Mouse (Mus musculus) lung, postnatal 10 days (tissue): ENCODE measurements around the gene Cyb561d1.
"Not testable (repeated sequence)": the region's sequence is repeated elsewhere in the genome, so short reads cannot be mapped to it uniquely, and the experiment has no call there.

ENCODE experiments used
- DNase-seq: peaks from one replicate; pipeline ENCODE4 v3.0.0; 2021

Cyb561d1 gene

DNA sequence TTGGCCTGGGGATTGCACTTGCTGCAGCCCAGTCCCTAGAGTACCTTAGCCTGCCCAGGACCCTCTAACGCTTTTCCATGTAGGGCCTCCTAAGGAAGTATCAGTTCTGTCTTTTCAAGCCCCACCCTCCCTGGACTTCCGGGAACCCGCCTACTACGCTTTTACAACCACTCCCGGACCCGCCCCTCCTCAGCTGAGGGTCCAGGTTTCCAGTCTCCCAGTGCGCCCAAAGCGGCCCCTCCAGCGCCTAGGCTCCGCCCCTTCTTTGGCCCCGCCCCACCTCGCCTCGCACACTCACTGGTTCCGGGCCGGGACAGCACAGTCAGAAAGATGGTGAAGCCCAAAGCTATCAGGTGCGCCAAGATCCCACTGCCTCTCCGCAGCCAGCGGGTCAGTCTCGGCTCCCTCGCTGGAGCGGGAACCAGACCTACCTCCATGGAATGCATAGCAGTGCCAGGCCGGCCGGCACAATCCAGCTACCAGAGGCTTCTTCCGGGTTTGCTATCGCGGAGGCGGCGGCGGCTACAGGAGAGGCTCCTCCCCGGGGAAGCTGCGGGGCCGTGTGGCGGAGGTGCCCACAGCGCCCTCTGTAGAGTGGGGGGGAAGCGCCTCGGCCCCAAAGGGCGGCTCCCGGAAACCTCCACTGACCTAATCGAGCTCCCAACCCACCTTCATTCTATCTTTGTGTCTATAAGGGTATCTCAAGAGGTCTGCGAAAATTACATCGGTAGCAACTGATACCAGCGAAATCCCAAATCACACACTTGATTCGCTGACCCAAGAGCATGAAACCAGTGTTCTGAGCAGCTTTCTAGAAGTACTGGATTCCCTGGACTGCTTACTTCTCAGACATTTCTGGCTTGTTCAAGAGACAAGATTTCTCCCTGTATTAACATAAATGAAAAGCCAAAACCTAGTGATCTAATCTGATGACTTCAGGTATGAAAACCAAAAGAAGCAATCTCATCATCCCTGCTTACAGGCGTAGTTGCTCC lies at the start of gene Cyb561d1:
TSS of gene Cyb561d1 (minus strand) at position 884 of the 995 bp plus-strand sequence.
- peak; percentile 99 for DNase-seq

GRCm38 (mm10) chr3:108246857-108247256 lies 45.8 kb upstream of the Cyb561d1 start:
- no peak for DNase-seq

- no peak for DNase-seq
These were observed 40.3 kb upstream of the Cyb561d1 start for GRCm38 (mm10) chr3:108241243-108241839.

- DNase-seq: not testable (repeated sequence)
These were observed 36.6 kb upstream of the Cyb561d1 start for GRCm38 (mm10) chr3:108237474-108238102.

DNA sequence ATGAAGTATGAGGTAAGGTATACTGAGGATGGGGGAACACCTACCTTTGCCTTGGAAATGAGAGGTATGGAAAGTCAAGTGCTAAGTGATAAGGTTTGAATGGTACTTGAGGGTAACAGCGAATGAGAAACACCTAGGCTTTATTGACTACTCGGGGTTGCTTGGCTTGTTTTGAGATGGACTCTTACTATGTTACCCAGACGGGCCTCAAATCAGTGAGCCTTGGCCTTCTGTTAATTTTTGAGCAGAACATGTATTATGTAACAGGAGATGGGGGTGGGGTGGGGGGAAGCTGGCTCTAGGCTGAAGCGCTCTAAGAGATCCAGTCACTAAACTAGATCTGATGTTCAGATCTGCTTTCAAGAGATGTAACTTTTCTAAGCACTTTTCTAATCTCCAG lies 30.6 kb upstream of the Cyb561d1 start:
- no peak for DNase-seq

GRCm38 (mm10) chr3:108227521-108227920 lies 26.5 kb upstream of the Cyb561d1 start:
- no peak for DNase-seq

DNA sequence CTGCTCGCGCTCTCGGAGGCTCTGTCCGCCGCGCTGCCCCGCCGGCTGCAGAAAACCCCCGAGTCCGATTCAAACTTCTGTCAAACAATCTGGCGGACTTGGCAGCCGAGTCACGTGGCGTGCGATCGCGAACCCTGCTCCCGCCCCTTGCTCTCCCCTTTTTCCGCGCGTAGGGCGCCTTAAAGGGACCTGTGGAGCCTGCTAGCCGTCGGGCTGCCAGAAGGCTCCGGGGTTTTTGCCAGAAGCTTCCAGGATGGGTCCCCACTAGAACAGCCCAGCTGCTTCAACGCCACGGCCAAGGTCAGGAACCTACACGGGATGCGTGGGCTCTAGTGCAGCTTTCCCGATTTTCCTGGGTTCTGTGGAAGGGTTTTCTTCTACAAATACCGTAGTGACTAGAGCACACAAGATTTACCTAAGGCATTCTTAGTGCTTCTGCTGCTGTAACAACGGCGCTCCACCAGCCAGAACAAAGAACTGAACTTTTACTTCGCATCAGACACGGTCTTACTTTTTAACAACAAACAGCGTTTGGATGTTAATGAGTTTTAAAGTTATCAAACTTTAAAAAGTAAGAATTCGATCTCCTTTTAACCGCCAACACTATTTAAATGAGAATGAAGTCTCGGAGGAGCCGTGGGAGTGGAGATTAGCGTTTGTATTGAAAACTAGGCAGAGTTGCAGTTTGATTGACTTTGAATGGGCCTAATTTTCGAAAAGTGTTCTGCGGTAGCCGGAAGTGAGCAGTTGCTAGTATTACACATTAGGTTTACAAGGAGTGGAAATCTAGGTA lies 25.7 kb upstream of the Cyb561d1 start, which contains the start of gene Sypl2:
TSS of gene Sypl2 (minus strand) at position 91 of the 793 bp plus-strand sequence.
- DNase-seq: peak; percentile 58

DNA sequence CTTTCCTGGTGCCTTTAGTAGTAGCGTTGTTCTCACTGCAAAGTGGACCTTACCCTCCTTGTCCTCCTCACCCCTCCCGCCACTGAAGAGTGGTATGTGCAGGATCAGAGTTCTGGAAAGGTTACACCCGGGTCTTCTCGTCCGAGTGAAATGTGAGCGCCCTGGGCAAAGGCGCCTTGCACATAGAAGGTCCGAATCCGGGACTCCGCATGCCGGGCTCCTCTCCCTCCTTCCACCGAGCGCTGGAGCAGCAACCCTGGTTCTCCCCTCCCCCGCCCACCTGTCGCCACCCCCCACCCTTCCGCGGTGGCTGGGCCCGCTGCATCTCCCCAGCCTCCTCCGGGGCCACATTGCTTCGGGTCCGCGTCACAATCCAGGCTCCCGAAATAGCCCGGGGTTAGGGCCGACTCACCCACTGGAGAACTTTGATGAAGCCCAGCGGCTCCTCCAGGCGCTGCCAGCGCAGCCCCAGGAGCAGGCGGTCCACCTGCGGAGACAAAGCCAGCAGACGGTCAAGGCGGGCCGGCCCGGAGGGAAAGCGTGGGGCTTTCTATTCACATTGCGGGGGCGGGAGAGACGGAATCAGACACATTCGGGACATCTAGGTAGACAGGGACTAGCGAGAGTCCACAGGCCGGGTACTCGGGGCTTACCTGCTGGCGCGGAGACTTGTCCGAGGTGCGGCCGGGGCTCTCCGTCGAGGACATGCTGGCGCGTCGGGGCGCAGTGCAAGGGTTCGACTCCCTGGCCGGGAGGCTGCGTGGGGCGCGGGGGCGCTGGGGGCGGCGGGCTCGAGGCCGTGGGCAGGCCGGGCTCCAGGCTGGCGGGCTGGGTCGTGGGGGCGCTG lies 24.9 kb upstream of the Cyb561d1 start:
- DNase-seq: no peak

GRCm38 (mm10) chr3:108220661-108221060 lies 19.6 kb upstream of the Cyb561d1 start:
- no peak for DNase-seq

GRCm38 (mm10) chr3:108214734-108215133 lies 13.7 kb upstream of the Cyb561d1 start:
- peak; percentile 38 for DNase-seq

- DNase-seq: no peak
These were observed 11.4 kb upstream of the Cyb561d1 start for GRCm38 (mm10) chr3:108212406-108212805.

DNA sequence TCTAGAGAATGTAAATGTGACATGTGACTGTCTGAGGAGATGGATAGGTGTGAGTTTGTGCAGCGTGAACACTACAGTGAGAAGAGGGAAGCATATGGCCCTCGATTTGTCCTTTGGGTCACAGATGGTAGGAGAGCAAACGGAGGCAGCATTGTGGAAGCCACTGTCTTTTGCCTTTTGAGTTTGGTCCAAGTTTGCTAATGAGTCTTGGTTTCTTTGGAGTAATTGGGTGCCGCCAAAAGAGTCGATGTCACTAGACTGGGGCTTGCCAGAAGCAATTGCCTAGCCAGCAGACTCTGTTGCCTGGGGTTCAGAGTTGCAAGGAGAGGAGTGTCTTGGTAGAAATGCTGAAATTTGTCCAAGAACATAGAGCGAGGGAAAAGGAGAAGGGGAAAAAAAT lies 10.8 kb upstream of the Cyb561d1 start:
- DNase-seq: no peak

DNA sequence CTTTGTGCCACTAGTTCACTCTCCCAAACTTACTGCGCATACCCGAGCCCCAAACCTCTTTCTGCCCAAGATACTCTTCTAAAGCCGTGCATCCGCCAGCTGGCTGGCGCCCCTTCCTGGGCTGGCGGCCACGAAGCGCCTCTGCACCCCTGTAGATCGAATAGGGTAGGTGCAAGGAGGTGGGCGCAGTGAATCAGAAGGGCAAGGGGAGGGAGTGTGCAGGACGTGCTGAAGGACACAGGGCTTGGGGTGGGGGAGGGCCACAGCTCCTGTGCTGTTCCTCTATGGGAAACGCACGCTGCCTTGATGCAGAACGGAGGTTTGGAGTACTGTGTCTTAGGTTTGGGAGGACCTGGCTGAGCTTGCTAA lies 9.7 kb upstream of the Cyb561d1 start, which contains the start of gene Atxn7l2:
TSS of gene Atxn7l2 (minus strand) at position 164 of the 369 bp plus-strand sequence.
- DNase-seq: no peak

DNA sequence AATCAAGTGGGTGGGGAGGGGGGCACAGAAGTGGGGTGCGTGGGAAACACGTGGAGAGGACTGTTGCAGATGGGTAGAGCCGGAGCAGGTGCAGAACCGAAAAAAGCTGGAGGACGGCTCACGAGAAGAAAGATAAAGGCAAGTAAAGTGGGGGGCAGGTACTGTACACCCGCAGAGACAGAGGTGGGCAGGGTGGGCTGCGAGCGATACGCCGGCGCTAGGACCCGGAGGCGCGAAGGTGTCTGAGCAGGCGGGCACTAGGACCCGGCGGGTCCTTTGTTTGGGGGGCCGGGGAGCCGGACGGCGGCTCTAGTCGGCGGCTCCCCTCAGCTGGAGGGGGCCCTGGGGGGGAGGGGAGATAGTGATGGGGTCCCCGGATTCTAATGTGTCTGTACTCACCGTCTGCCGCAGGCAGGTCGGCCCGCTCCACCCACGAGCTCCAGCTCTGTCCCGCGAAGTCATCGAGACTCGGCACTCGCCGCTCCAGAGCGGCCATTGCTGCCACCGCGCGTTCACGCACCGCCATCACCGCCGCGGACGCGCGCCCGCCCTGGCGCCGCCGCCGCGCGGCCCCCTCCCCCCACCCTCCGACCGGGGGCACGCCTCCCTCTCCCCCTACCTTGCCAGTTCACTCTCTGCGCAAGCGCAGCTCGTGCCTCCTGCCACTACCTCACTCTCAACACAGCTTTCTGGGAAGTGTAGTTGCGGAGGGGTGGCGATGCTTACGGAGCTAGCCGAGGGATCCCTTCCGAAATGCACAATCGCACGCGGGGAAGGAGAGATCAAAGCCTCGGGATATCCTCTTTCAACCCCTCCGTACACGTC lies 9.1 kb upstream of the Cyb561d1 start:
- peak; percentile 95 for DNase-seq

- no peak for DNase-seq
These were observed 8.5 kb upstream of the Cyb561d1 start for GRCm38 (mm10) chr3:108209536-108209935.

GRCm38 (mm10) chr3:108209001-108209400 lies 8.0 kb upstream of the Cyb561d1 start:
- DNase-seq: no peak

- peak; percentile 64 for DNase-seq
These were observed 5.8 kb upstream of the Cyb561d1 start for GRCm38 (mm10) chr3:108206731-108207375.

DNA sequence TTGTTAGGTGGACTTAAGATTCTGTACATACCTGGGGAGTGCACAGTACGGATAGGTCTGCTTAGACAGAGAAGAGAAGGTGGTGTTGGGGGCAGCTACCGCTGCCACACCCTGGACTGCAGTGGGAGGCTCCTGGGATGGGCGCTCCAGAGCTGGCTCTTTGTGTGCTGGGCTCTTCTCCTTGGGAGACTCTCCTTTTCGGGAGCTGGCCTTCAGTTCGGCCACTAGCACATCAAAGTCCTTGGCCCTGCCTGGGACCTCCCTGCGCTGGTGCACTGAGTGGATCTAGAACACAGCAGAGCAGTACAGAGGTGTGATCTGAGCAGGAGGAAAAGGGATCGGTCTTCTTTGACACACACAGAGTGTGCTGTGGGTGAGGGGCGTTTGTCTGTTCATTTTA lies 4.6 kb upstream of the Cyb561d1 start:
- no peak for DNase-seq

DNA sequence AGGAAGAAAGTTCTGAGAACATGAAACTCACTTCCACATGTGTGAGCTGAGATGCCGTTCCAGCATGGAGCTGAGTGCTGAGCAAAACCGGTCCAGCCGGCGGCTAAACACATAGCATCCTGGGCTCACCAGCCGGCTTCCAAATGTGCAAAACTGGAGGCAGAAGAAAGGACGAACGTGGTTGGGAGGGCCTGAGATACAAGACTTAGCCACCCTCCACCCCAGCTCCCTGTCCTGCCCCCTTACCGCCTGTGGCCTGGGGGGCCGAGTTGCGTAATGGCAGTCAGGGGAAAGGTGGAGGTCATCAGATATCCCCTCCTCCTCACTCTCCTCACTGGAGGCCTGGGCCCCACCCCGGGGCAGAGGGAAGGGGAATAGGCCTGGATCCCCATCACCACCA lies 3.5 kb upstream of the Cyb561d1 start:
- DNase-seq: no peak
